Mouse (Mus musculus) heart, postnatal 10 days (tissue): ENCODE results near the gene Dchs2. TPM values are rescaled to one million over a fixed set of nuclear protein-coding genes. Genes with fewer than 3 reads are reported as not detected.

Source experiments
- DNase-seq, 2 experiments: peaks; one replicate each; pipeline ENCODE4 v3.0.0; 2021
- intact Hi-C: fragments of 180-260 bp; cut with DNase I; formaldehyde crosslinking; loops from one replicate; pipeline ENCODE4 v1.15.1; 2025
- total RNA-seq, 2 experiments: library from RNA; stranded (reverse); gene quantifications; 2 replicates each; pipeline ENCODE4 v1.2.3; 2021

Gene Dchs2
- total RNA-seq, 2 experiments from 2014 or later: 1.3 to 1.4 TPM

DNA sequence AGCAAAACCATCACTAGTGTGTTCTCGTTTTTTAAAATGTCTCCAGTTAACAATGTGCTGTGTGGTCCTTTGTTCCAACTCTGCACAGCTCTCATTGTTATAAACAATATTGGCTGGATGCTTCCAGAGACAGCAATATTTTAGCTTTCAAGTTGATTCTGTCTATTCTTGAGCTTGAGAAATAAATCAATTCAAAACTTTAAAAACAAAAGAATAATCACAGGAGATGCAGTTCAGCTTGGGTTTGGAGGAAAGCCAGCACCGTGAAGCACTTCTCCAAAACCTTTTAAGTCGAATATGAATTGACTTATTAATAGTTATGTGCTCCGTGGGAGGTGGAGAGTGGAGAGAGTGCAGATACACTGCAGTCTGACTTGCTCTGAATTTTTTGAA, 20.3 kb downstream of the Dchs2 start:
- no peak for DNase-seq
- intact Hi-C loops: no loop called here

DNA sequence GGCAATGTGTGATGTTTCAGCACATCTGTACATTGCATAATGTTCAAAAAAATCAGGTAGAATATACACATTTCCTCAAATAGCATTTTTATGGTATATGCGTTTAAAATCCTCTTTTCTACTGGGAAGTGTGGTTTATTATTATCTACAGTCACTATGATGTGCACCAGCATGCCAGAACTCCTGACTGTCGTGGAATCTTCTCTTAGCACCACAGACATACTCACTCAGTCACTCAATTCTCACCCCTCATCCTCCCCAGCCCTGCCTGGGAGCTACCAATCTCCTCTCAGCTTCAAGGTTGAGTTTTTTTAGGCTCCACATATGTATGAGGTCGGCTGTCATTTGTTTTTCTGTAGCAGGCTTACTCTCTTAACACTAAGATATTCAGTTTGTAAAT, 20.8 kb downstream of the Dchs2 start:
- no peak for DNase-seq
- intact Hi-C loops: no loop called here

DNA sequence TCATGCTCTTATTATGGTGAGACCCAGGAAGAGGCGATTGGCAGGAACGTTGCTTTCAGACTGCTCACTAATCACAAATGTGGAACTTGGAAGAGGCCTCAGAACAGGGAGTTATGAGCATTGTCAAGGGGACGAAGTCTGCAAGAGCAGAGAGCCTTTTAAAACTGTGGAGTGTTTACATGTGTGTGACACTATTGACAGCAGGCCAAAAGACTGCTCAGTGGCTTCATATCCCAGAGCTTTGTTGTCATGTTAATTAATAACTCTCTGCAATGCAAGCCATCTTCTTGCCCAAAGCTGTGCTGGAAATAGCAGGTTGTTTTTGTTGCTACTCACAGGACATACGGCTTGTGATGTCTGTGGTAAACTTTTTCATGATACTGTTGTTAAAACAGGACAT, 27.9 kb downstream of the Dchs2 start:
- DNase-seq: peak; percentile 37 to 40
- intact Hi-C loops: no loop called here

DNA sequence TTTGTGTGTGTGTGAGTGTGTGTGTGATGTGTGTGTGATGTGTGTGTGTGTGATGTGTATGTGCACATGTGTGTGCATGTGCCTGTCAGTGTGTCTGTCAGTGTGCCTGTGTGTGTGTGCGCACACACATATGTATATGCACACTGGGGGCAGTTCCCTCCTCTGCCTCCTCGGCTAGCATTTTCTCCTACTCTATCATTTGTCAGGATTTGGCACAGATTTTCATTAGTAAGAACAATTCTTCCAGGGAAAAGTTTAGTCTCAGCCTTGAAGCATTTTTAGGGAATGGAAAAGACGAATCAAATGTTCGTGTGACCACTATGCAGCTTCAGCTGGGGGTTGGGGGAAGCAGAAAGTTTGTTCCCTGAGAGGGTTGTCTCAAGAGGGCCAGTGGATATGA, 28.4 kb downstream of the Dchs2 start:
- no peak for DNase-seq
- intact Hi-C loops: no loop called here

DNA sequence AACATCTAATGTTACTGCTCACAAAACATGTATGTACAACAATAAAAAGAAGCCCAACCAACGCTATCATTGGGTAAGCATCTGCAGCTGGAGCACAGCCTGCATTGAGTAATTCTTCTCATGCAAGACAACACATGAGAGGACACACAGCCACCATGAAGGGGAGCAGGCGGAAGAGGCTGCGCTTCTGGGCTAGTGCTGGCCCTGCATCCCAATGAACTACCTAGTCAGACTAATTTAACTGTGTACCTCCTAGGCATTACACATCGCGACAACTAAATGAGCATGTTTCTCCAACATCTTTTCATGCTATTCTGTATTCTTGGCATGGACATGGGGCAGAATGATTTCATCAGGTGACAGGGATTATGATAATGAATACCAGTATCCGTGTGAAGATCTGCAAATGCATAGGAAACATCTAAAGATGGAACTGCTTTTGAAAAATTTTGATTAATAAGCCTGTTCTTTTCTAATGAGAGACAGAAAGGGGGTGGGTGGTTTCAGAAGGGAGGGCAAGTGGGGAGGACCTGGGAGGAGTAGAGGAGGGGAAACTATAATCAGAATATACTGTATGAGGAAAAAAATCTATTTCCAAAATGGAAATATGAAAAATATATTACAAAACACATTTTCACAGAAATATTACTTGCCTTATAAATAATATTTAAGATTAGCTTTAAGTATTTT, 33.9 kb downstream of the Dchs2 start:
- DNase-seq: no peak
- intact Hi-C loops: no loop called here

DNA sequence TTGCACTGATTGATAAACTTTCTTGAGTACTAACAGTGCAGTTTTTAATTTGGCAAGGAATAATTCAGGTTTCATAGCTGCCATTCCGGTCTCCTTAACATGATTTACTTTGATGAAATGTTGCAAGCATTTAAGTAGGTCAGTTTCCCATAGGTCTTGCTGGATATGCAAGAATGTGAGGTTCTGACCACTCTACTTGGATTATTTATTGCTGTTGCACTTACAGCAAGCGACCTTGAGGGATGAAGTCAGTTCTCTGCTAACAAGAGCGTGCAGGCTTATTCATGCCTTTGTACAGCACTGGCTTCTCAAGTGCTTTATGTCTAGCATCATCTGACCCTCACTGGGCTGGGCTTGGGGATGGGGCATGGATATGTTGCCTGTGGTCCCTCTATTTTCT, 35.9 kb downstream of the Dchs2 start:
- DNase-seq: no peak
- intact Hi-C loops: no loop called here

DNA sequence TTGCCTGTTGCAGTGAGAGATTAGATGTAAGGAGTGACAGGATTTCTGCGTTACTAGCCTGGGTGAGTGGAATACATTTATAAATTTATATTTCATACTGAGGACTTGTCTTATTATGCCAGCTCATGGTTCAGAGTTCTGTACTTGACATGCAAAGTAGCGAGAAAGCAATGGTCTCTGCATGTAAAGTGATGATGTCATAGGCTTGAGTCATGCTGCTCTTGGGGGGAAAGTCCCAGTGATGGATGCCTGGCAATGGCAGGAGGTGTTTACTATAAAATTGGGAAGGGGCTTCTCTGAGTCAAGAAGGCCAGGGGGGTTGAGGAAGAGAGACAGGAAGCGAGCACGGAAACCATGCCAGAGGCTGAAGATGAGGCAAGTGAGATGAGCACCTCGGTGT, 57.8 kb downstream of the Dchs2 start:
- intact Hi-C loops: no loop called here
- DNase-seq: no peak

DNA sequence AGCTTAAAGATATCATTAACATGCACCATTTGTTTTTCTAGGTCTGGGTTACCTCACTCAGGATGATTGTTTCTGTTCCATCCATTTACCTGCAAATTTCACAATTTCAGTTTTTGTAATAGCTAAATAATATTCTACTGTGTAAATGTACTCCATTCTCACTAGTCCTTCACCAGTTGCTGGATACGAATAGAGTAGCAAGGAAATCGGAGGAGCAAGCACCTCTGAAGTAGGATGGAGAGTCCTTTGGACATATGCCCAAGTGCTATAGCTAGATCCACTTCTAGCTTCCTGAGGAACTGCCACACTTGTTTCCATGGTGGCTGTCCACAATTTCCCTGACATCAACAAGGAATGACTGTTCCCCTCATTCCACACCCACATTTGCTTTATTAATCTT, 63.5 kb downstream of the Dchs2 start:
- intact Hi-C loops: no loop called here
- DNase-seq: no peak

DNA sequence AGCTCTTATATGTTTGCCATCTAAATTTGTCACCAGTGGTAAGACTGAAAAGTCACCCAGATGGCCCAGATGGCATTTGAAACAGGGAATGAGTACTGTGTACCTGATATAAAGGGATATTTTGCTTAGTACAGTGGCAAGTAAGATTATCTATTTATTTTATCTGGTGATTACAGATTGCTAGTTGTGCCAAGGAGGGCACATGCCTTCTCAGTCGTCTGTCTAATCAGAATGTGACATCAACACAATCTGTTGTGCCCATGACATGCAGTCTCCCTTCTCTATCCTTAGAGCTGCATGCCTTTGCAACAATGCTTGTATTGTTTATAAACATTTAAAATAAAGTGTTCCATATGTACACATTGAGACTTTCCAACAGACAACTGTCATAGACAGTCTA, 64.7 kb downstream of the Dchs2 start:
- intact Hi-C loops: no loop called here
- no peak for DNase-seq

DNA sequence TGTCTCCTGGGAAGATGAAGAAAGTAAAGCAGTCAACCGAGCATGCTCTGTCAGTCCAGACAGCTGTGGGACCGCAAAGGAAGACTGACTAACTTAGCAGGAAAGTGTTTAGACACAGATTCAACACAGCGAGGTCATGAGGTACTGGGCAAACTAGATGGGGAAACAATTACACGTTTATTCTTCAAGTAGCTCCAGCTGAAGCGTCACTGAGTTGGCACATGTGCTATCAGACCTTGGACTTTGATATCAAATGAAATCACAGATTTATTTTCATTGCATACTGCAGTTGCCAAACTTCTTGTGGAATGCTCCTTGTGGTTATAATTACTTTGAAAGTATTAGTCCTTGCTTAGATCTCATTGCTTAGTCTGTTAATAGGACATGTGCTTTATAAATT, 67.2 kb downstream of the Dchs2 start:
- intact Hi-C loops: no loop called here
- DNase-seq: no peak

DNA sequence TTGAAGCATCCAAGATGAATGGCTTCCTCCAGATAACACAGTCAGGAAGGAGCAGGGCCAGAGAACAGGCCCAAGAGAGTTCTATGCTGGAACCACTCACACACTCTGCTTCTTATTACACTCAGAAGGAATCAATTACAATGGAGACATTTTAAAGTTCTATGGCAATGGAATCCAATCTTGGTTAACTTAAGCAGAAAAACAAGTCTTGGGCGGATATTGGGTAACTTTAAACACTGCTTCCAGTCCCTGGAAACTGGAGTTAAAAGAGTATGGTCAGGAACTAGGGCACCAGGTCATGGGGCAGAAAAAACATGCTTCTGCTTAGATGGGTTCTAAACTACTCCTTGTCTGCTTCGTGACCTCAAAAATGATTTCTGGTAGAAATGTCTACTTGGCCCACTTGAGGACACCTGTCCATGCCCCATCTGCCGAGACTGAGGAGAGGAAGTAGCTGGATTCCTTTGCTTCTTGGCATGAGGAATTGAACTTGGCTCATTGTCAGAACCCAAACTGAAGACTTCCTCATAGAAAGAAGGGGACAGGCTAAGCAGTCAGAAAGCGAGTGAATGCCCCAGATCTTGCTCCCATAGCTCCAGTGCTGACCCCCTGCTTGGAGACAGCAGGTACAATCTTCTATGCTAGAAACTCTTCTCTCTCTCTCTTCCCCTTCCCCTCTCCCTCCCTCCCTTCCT, 73.7 kb downstream of the Dchs2 start:
- intact Hi-C loops: no loop called here
- no peak for DNase-seq

DNA sequence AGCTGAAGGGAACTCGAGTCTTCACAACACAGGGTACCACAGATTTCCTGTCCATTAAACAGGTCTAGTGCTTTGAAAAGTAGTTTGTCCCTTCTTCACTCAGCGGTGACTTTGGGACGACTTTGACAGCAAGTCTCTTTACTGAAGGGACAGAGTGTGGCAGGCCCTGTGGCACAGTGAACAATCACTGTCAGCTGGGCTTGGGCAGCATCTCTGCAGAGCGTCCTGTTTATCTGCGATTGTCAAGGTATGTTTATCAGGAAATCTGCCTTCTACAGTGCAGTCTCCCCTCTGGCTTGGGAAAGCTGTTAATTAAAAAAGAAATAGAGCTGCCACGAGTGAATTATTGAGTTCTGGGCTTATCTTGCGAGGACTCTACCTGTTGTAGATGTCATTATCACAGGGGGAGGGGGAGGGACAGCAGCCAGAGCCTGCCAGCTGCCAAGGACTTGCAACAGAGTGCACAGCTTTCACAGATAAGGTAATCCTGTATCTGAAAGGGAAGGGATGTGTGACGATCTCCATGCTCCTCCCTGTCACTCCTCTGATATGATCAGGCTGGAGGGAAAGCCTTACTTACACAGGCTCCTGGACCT, 77.4 kb downstream of the Dchs2 start:
- intact Hi-C loops: no loop called here
- no peak for DNase-seq

DNA sequence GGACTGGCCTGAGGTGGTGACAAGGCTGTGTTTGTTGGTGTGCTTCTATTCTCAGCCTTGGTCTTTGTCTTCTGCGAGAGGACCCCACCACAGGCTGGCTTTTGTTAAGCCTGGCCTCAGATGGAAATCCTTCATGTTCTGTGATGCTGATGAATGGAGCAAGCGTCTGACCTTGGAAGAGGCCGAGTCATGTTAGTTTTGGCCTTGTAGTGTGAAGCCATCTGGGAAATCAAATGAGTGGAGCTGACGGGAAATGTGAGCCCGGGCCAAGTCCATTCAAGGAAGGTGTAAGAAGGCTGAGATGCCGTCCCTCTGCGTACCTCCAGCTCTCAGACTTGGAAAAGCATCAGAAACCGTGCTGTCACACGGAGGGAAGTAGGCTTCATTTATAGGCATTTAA, 81.9 kb downstream of the Dchs2 start:
- intact Hi-C loops: no loop called here
- peak; percentile 51 to 56 for DNase-seq

DNA sequence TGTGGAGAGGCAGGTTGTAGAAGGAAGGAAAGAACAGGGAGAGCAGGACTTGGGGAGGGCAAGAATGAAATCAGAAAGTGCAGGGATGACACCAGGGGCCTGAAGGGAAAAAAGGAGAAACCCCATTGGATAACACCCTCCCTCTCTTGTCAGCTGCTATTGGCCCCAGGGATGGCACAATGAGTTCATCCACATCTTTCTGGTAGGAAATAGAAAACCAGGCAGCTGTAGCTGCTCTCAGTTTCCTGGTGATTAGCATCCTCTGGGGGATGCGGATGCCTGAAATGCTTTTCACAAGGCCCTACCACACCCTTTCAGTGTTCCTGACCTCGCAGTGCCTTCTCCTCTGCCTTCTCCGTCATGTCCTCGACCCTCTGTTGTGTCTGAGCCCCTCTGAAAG, 82.5 kb downstream of the Dchs2 start:
- DNase-seq: peak; percentile 58 to 64
- intact Hi-C loops: no loop called here

DNA sequence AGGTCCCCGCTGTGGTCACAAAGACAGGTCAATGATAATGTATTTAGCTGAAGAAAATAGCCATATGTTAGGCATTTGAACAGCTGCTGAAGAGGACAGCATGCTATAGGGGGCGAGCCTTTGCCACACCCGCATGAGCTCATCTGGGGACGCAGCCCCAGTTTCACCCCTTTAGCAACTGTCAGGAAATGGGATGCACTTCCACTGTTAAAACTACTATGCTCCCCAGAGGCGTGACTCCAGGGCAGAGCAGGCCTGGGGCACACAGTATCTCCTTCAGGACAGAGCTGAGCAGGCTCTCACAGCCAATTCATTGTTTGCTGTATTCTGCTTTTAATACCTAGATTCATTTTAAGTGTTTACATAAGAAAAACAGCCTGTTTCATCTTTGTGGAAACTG, 84.2 kb downstream of the Dchs2 start:
- intact Hi-C loops: no loop called here
- no peak for DNase-seq

DNA sequence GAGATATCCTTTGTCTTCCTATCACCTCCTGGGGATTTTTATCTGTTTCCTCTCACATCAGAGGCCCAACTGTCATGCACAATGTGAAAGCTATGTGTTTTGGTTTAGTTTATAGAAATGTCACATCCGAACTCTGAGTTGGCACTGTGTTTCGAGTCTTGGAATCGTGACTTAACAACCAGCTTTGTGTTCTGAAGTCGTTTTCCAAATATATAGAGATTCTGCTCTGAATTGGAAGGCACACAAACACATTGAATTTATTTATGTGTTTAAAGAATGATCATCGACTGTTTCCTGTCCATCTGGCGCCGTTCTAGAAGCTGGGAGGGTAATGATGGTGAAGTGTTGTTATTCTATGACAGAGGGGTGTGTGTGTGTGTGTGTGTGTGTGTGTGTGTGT, 84.8 kb downstream of the Dchs2 start:
- intact Hi-C loops: no loop called here
- no peak for DNase-seq

DNA sequence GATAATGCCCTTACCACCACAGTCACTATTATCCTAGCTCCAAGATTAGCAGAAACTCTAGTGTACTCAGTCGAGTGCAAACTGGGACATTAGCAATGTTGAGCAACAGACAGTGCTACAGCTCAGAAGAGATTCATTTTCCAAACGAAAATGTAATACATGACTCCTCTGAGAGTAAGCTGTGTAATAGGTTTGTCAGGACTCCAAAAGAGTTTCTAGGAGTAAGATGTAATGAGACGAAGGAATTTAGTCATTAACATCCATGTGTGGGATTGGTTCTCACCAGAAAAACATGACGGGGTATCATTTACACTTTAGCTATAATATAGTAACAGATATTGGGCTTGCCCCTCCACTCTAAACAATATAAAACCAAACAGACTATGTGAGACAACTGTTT, 90.3 kb downstream of the Dchs2 start:
- DNase-seq: no peak
- intact Hi-C loops: no loop called here

DNA sequence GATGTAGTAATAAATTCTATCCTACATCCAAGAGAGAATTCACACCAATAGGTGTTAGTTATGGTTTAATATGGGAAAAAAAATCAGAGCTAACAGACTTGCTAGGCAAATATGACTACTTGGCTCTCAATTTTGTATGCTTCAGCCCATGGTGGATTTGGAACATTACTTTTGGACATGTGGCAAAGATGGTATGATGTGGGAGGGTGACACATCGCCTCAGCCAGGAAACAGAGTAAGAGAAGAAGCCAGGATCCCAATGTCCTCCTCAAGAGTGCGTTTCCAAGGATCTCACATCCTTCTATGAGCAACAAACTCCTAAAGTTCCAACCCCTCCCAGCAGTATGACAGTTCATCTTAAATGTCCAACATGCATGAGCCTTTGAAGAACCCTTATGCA, 92.4 kb downstream of the Dchs2 start:
- intact Hi-C loops: no loop called here

DNA sequence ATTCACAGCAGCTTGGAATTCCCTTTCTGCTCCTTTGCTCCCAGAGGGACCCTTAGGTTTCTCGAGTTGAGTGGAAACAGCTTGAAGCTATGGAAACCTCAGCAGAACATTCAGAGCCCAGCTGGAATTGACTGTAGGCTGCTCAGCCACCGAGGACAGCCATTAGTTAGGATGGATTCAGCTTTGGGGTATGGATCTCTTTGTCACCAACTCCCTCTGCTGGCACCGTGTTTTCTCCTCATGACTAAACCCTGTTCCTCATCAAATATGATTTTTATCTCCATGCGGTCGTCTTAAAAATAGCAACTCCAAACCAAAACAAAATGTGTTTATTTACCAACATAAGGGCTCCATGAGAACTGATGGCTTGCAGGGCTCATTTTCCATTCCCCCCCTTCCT, 94.4 kb downstream of the Dchs2 start:
- peak in 1 of 2 experiments; percentile 26 for DNase-seq
- intact Hi-C loops: loop anchor here (1.0 kb wide), 1 partner anchor 112 kb away; no protein-coding TSS in a partner anchor

More for the DNA sequence above, 92.4 kb downstream of the Dchs2 start:
- DNase-seq: no peak

DNA sequence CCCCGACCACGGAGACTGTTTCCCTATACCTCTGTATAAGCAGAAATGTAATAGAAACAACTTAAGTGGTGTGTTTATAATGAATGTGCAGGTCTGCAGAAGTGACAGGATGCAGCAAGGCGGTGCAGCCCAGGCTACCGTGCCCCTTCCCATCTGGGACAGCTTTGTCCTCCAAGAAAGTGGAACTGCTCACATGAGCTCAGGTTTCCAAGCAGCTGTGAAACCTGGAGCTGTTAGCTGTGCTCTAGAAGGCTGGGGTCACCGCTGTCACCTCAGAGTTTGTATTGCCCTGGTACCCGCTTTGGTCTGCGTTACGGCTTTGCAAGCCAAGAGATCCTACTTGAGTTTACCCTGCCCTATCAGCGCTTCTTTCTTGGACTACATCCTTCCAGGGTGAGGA, 100.6 kb downstream of the Dchs2 start:
- intact Hi-C loops: no loop called here
- DNase-seq: no peak

DNA sequence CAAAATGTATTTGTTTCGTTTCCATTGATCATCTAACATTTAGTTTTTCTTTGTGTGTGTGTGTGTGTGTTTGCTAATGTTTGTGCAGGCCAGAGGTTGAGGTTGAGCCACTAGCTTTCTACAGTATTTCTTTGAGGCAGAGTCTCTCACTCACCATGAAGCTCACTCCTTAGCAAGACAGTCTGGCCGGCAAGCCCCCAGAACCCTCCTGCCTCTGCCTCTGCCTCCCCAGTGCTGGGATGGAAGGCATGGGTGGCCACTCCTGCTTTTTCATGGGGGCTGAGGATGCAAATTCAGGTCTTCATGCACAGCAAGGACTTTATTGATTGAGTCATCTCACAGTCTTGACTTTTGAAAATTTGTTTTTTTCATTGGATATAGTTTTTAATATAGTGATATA, 102.6 kb downstream of the Dchs2 start:
- intact Hi-C loops: no loop called here
- DNase-seq: no peak

DNA sequence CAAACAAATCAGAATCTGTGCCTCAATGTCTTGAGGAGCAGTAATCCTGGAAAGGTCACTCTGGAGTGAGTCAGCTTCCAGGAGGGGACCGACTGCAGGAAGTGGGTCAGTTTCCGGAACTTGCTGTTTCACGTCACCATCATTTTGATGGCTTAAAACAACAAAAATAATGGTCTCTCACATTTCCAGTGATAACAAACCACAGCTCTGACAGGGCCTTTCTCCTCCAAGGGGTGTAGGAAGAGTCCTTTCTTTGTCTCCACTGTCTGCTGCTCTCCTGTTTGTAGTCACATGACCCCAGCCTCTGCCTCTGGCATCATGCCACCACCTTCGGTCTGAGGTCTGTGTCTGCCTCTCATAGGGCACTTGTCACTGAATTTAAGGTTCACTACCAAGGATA, 106.7 kb downstream of the Dchs2 start:
- no peak for DNase-seq
- intact Hi-C loops: no loop called here
